Mouse (Mus musculus): ENCODE data around the gene Gpr155.

DNA sequence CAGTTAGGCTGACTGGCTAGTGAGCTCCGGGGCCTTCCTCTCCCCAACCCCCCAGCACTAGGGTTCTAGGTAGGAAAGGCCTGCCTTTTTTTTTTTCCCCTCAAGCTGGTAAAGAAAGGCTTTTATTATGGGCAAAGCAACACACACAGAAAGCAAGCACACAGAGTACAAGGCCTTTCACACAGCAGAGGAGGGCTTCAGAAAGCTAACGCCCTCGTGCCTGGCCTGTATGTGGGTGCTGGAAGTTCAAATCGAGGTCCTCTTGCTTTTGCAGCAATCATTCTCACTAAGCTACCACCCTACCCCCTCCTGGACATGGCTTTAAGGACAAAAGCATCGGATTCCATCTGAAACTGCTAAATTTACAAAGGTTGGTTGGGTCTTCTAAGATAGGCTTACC lies 6.7 kb downstream of the Gpr155 start:
- no peak for TF ChIP-seq CTCF (IDR thresholded peaks at IDR 0.05; ENCODE audit: low read depth, low read length)
- TF ChIP-seq POLR2A (IDR thresholded peaks at IDR 0.05; ENCODE audit: borderline replicate concordance, low read depth, low read length) = no peak

All from bone marrow macrophage, adult 2 months (primary cell).